Mouse (Mus musculus) neural tube, embryonic 13.5 days (tissue): ENCODE measurements at regions not wholly inside any gene's neighbourhood (a gene's known extent, or its start where the extent isn't known, plus 50 kb on each side); places are given as distances from the start of the nearest gene placed in this dataset.

Experiments used
- ATAC-seq: fragments of 200-750 bp; cut with Nextera tagmentation; 2 replicates; pipeline ENCODE4 v1.8.0; 2017; ENCODE audit warnings: low read depth, mild to moderate bottlenecking, moderate TSS enrichment, moderate library complexity
- H3K27ac ChIP-seq: fragments of 300-500 bp; sonication (generic); replicated peaks from 2 replicates; pipeline ENCODE4 v1.5.1; 2015; ENCODE audit warnings: moderate library complexity, mild to moderate bottlenecking, inconsistent platforms
- H3K27me3 ChIP-seq: fragments of 300-500 bp; sonication (generic); 2 replicates; pipeline ENCODE4 v1.6.1; 2015; ENCODE audit warnings: mild to moderate bottlenecking, inconsistent platforms
- H3K36me3 ChIP-seq: fragments of 300-500 bp; sonication (generic); 2 replicates; pipeline ENCODE4 v1.6.1; 2015; ENCODE audit warnings: mild to moderate bottlenecking, inconsistent platforms
- H3K4me1 ChIP-seq: fragments of 300-500 bp; sonication (generic); replicated peaks from 2 replicates; pipeline ENCODE4 v1.6.1; 2015; ENCODE audit warnings: inconsistent platforms
- H3K4me2 ChIP-seq: fragments of 300-500 bp; sonication (generic); 2 replicates; pipeline ENCODE4 v1.6.1; 2015; ENCODE audit warnings: inconsistent platforms, mild to moderate bottlenecking, moderate library complexity
- H3K4me3 ChIP-seq: fragments of 300-500 bp; sonication (generic); 2 replicates; pipeline ENCODE4 v1.5.1; 2015; ENCODE audit warnings: mild to moderate bottlenecking, inconsistent platforms
- H3K9ac ChIP-seq: fragments of 300-500 bp; sonication (generic); 2 replicates; pipeline ENCODE4 v1.6.1; 2015; ENCODE audit warnings: moderate library complexity, mild to moderate bottlenecking, inconsistent platforms
- H3K9me3 ChIP-seq: fragments of 300-500 bp; sonication (generic); 2 replicates; pipeline ENCODE4 v1.6.1; 2016; ENCODE audit warnings: inconsistent platforms
- WGBS: fragments of 180-500 bp; shearing (Covaris S2); methylation state at CpG from one replicate; pipeline ENCODE4 v1.1.7; 2015; 5-methylcytosine and 5-hydroxymethylcytosine counted together

GRCm38 (mm10) chr13:52436756-52437155 is 94.3 kb downstream of the Diras2 start:
- Histone ChIP-seq H3K4me2 (no peak overlapping the region), H3K9me3 (no peaks in the 10 kb centered on the region), H3K27me3 (no peaks in the 10 kb centered on the region), H3K4me3 (no peak overlapping the region), H3K9ac (no peak overlapping the region), H3K4me1 (no peaks in the 10 kb centered on the region), H3K36me3 (no peaks in the 10 kb centered on the region), H3K27ac (no peak overlapping the region)
- ATAC-seq: no peak
- WGBS: 87% methylated on average over 8 of the region's 8 CpGs

GRCm38 (mm10) chr13:52445513-52445912 is 85.6 kb downstream of the Diras2 start:
- no peak for ATAC-seq
- H3K9me3 ChIP-seq: no peaks in the 10 kb centered on the region
- no peak overlapping the region for H3K9ac ChIP-seq
- H3K27me3 ChIP-seq: no peaks in the 10 kb centered on the region
- H3K36me3 ChIP-seq: no peaks in the 10 kb centered on the region
- 82% methylated on average over 10 of the region's 10 CpGs for WGBS
- H3K4me1 ChIP-seq: no peaks in the 10 kb centered on the region
- no peak overlapping the region for H3K4me3 ChIP-seq
- H3K27ac ChIP-seq: no peak overlapping the region
- no peak overlapping the region for H3K4me2 ChIP-seq

GRCm38 (mm10) chr13:52448902-52449301 is 82.2 kb downstream of the Diras2 start:
- Histone ChIP-seq H3K4me1 (peaks cover 8% of the 10 kb centered on the region), H3K9ac (no peak overlapping the region), H3K27me3 (no peaks in the 10 kb centered on the region), H3K4me3 (no peak overlapping the region), H3K27ac (no peak overlapping the region), H3K4me2 (no peak overlapping the region), H3K9me3 (no peaks in the 10 kb centered on the region), H3K36me3 (no peaks in the 10 kb centered on the region)
- ATAC-seq: no peak
- WGBS: 84% methylated on average over 11 of the region's 11 CpGs

- no peak overlapping the region for H3K4me3 ChIP-seq
- ATAC-seq: no peak
- H3K27ac ChIP-seq: no peak overlapping the region
- H3K27me3 ChIP-seq: no peaks in the 10 kb centered on the region
- no peak overlapping the region for H3K9ac ChIP-seq
- no peaks in the 10 kb centered on the region for H3K36me3 ChIP-seq
- WGBS: 40% methylated on average over 9 of the region's 9 CpGs
- H3K9me3 ChIP-seq: no peaks in the 10 kb centered on the region
- H3K4me2 ChIP-seq: no peak overlapping the region
- H3K4me1 ChIP-seq: peaks cover 8% of the 10 kb centered on the region
These were observed 79.6 kb downstream of the Diras2 start for GRCm38 (mm10) chr13:52451486-52451885.

GRCm38 (mm10) chr13:52452291-52452690 is 78.8 kb downstream of the Diras2 start:
- 39% methylated on average over 4 of the region's 4 CpGs for WGBS
- no peaks in the 10 kb centered on the region for H3K9me3 ChIP-seq
- H3K36me3 ChIP-seq: no peaks in the 10 kb centered on the region
- H3K27me3 ChIP-seq: no peaks in the 10 kb centered on the region
- no peak for ATAC-seq
- no peak overlapping the region for H3K4me3 ChIP-seq
- H3K4me2 ChIP-seq: no peak overlapping the region
- peaks cover 8% of the 10 kb centered on the region for H3K4me1 ChIP-seq
- no peak overlapping the region for H3K9ac ChIP-seq
- no peak overlapping the region for H3K27ac ChIP-seq
